Mouse (Mus musculus) midbrain, embryonic 16.5 days (tissue): Measurements from ENCODE around the gene Vps35. TPM values are rescaled to one million over a fixed set of nuclear protein-coding genes. Genes with fewer than 3 reads are reported as not detected.

Experiments used
- ATAC-seq: fragments of 200-750 bp; cut with Nextera tagmentation; 2 replicates; pipeline ENCODE4 v1.8.0; 2017; ENCODE audit warnings: moderate TSS enrichment
- H3K27ac ChIP-seq: fragments of 300-500 bp; sonication (generic); 2 replicates; pipeline ENCODE4 v1.5.1; 2014; ENCODE audit warnings: mild to moderate bottlenecking, low read length, mixed read lengths
- H3K27me3 ChIP-seq: fragments of 300-500 bp; sonication (generic); 2 replicates; pipeline ENCODE4 v1.6.1; 2014; ENCODE audit warnings: low read depth, low read length, mixed read lengths; ENCODE audit not compliant: control insufficient read depth, insufficient read depth
- H3K36me3 ChIP-seq: fragments of 300-500 bp; sonication (generic); 2 replicates; pipeline ENCODE4 v1.6.1; 2014; ENCODE audit warnings: mild to moderate bottlenecking, low read length, moderate library complexity, mixed read lengths; ENCODE audit not compliant: control insufficient read depth, insufficient read depth
- H3K4me1 ChIP-seq: fragments of 300-500 bp; sonication (generic); 2 replicates; pipeline ENCODE4 v1.6.1; 2014; ENCODE audit warnings: mild to moderate bottlenecking, low read length, mixed read lengths; ENCODE audit not compliant: control insufficient read depth, insufficient read depth
- H3K4me2 ChIP-seq: fragments of 300-500 bp; sonication (generic); 2 replicates; pipeline ENCODE4 v1.6.1; 2014; ENCODE audit warnings: mild to moderate bottlenecking, low read length, mixed read lengths
- H3K4me3 ChIP-seq: fragments of 300-500 bp; sonication (generic); 2 replicates; pipeline ENCODE4 v1.5.1; 2014; ENCODE audit warnings: low read depth, mild to moderate bottlenecking, low read length, moderate library complexity, mixed read lengths
- H3K9ac ChIP-seq: fragments of 300-500 bp; sonication (generic); 2 replicates; pipeline ENCODE4 v1.6.1; 2014; ENCODE audit warnings: low read depth, low read length, mixed read lengths
- H3K9me3 ChIP-seq: fragments of 300-500 bp; sonication (generic); replicated peaks from 2 replicates; pipeline ENCODE4 v1.6.1; 2014; ENCODE audit warnings: mild to moderate bottlenecking, low read length, mixed read lengths; ENCODE audit not compliant: control insufficient read depth, poor library complexity, severe bottlenecking
- WGBS: fragments of 180-500 bp; shearing (Covaris S2); extraction: QIAGEN DNeasy Blood & Tissue Kit; methylation state at CpG from one replicate; pipeline ENCODE4 v1.1.7; 2014; 5-methylcytosine and 5-hydroxymethylcytosine counted together
- polyA plus RNA-seq: library from polyadenylated mRNA; unstranded; fragments of >200 nt; fragmentation: Nextera tagmentation; extraction: Ambion mirVana; gene quantifications from 2 replicates; pipeline ENCODE4 v1.2.1, GENCODE M21; 2015

Gene Vps35
- polyA plus RNA-seq = 189 and 193 TPM in 2 replicates

GRCm38 (mm10) chr8:85299434-85300077 is at the start of gene Vps35, which contains the start of gene Orc6:
TSS of gene Vps35 (minus strand) at chr8:85299802.
TSS of gene Orc6 (plus strand) at chr8:85299632.
- under 1% methylated on average over 62 of the region's 63 CpGs for WGBS

GRCm38 (mm10) chr8:85339871-85340573 is 40.4 kb upstream of the Vps35 start:
- Histone ChIP-seq H3K9me3 (no peaks in the 10 kb centered on the region), H3K4me2 (no peak overlapping the region), H3K4me3 (no peak overlapping the region), H3K27me3 (no peaks in the 10 kb centered on the region), H3K4me1 (no peaks in the 10 kb centered on the region), H3K27ac (no peak overlapping the region), H3K9ac (no peak overlapping the region), H3K36me3 (no peaks in the 10 kb centered on the region)
- ATAC-seq = no peak
- 61% methylated on average over 5 of the region's 5 CpGs for WGBS

More at GRCm38 (mm10) chr8:85299434-85300077, at the start of gene Vps35, which contains the start of gene Orc6:
- peak within 1 kb of the TSS; percentile 75 for H3K4me2 ChIP-seq
- no peaks in the 10 kb centered on the region for H3K27me3 ChIP-seq
- H3K9ac ChIP-seq = peak within 1 kb of the TSS; percentile 90
- H3K36me3 ChIP-seq = peaks cover 6% of the 10 kb centered on the region; the same call in 1 of the 2 replicates
- no peaks in the 10 kb centered on the region for H3K9me3 ChIP-seq
- peak within 1 kb of the TSS; percentile 95 for H3K4me3 ChIP-seq
- H3K4me1 ChIP-seq = peaks cover 28% of the 10 kb centered on the region
- peak; percentile 99 for ATAC-seq
- peak within 1 kb of the TSS; percentile 99 for H3K27ac ChIP-seq

DNA sequence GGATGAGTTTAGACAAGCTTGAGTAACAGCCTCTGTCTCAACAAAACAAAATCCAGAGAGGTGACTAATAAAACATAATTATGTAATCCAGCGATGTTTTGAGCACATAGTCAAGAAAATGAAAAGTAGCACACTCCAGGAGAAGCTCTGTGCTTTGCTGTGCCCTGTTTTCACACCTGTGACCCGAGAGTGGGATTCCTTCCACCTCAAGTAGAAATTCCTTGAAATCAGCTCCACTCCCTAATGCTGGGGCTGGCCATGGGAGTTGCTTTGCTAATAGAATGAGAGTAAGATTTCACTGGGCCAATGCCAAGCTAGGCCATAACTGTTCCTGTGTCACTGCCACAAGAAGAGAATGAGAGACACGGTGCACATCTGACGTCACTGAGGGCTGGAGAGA is 38.1 kb upstream of the Vps35 start:
- Histone ChIP-seq H3K9ac (no peak overlapping the region), H3K36me3 (no peaks in the 10 kb centered on the region)

DNA sequence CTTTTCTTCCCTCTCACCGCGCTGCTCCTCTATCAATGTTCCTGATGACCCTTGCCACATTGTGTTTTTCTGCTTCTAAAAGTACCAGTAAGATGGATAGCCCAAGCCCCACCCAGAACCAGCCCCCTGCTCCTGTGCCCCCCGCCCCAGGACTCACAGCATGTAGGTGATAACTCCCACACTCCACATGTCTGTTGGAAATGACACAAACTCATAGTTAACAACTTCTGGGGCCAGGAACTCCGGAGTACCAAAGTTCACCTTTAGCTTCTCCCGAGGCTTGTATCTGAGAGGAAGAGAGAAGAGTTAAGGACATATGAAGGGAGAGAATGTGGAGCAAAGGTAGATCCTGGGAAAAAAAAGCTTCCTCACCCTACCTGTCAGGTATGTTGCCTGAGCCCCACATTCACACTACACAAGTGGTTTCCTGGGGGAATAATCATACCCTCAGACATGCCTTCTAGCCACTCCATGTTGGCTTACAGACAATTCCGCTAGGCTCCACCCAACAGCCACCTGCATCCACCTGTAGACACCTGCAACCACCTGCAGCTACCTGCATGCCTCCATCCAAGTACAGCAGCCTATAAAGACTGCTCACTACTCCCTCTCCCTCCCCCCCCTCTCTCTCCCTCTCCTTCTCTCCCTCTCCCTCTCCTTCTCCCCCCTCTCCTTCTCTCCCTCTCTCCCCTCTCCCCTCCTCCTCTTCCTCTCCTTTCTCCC is 36.8 kb upstream of the Vps35 start:
- whole genome bisulfite sequencing = 86% methylated on average over 6 of the region's 6 CpGs
- Histone ChIP-seq H3K4me1 (no peaks in the 10 kb centered on the region), H3K4me2 (no peak overlapping the region), H3K9ac (no peak overlapping the region), H3K9me3 (no peaks in the 10 kb centered on the region), H3K4me3 (no peak overlapping the region), H3K27me3 (no peaks in the 10 kb centered on the region), H3K36me3 (no peaks in the 10 kb centered on the region), H3K27ac (no peak overlapping the region)
- no peak for ATAC-seq

More for the DNA sequence above, 38.1 kb upstream of the Vps35 start:
- H3K27me3 ChIP-seq = no peaks in the 10 kb centered on the region
- H3K27ac ChIP-seq = no peak overlapping the region
- no peaks in the 10 kb centered on the region for H3K4me1 ChIP-seq
- WGBS = 89% methylated on average over 4 of the region's 4 CpGs
- ATAC-seq = no peak
- H3K9me3 ChIP-seq = no peaks in the 10 kb centered on the region
- H3K4me2 ChIP-seq = no peak overlapping the region
- no peak overlapping the region for H3K4me3 ChIP-seq

DNA sequence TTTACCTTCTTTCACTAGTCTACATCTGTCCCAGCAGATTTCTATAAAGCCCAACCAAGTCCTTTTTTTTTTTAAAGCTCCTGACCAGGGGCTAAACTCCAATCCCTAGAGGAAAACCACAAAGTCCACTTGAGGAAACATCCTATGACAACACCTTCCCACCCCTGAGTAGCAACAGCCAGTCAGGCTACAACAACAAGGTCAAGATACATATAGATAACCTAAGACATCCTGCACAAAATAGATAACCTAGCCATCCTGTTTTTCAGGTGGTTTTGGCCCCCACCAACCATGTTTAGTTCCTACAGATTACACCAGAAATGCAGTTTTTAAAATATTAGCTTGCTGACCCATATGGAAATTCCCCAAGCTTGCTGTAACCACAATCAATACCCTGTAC is 35.5 kb upstream of the Vps35 start:
- no peaks in the 10 kb centered on the region for H3K9me3 ChIP-seq
- no peak overlapping the region for H3K4me3 ChIP-seq
- no peak for ATAC-seq
- no peak overlapping the region for H3K27ac ChIP-seq
- H3K27me3 ChIP-seq = no peaks in the 10 kb centered on the region
- H3K36me3 ChIP-seq = no peaks in the 10 kb centered on the region
- H3K4me2 ChIP-seq = no peak overlapping the region
- H3K4me1 ChIP-seq = no peaks in the 10 kb centered on the region
- H3K9ac ChIP-seq = no peak overlapping the region

- Histone ChIP-seq H3K4me3 (no peak overlapping the region), H3K9ac (no peak overlapping the region), H3K36me3 (no peaks in the 10 kb centered on the region), H3K4me1 (no peaks in the 10 kb centered on the region), H3K4me2 (no peak overlapping the region), H3K9me3 (no peaks in the 10 kb centered on the region), H3K27ac (no peak overlapping the region), H3K27me3 (no peaks in the 10 kb centered on the region)
- no peak for ATAC-seq
- 50% methylated on average over 1 of the region's 1 CpGs for WGBS
Observed at GRCm38 (mm10) chr8:85329506-85329905, 29.9 kb upstream of the Vps35 start.

- no peak overlapping the region for H3K4me2 ChIP-seq
- no peaks in the 10 kb centered on the region for H3K9me3 ChIP-seq
- H3K9ac ChIP-seq = no peak overlapping the region
- H3K27me3 ChIP-seq = no peaks in the 10 kb centered on the region
- no peak overlapping the region for H3K4me3 ChIP-seq
- H3K36me3 ChIP-seq = no peaks in the 10 kb centered on the region
- H3K4me1 ChIP-seq = no peaks in the 10 kb centered on the region
- no peak for ATAC-seq
- WGBS = 81% methylated on average over 9 of the region's 9 CpGs
- H3K27ac ChIP-seq = no peak overlapping the region
Observed at GRCm38 (mm10) chr8:85327036-85327435, 27.4 kb upstream of the Vps35 start.

- 82% methylated on average over 3 of the region's 3 CpGs for WGBS
Observed at GRCm38 (mm10) chr8:85323084-85323483, 23.5 kb upstream of the Vps35 start.

DNA sequence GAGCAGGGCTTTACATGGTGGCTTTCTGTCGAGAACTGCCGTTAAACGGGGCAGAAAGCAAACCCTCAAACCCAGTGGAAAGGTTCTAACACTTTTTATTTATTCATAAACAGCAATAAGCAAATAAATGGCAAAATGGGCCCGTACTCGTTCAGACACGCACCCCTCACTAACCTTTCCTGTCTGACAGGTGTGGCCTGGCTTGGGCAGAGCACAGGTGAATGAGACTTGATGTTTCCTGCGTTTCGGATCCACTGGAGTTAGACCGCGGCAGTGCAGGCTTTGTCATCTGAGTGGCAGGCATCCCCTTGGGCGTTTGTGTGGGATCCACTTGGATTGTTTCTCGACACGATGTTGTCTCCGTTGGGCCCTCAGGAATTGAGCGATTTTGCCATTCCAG is 22.4 kb upstream of the Vps35 start:
- H3K4me1 ChIP-seq = no peaks in the 10 kb centered on the region
- H3K27ac ChIP-seq = no peak overlapping the region
- no peak overlapping the region for H3K4me2 ChIP-seq
- H3K9ac ChIP-seq = no peak overlapping the region
- peaks cover 5% of the 10 kb centered on the region; the same call in 1 of the 2 replicates for H3K9me3 ChIP-seq
- no peak for ATAC-seq
- WGBS = 92% methylated on average over 15 of the region's 15 CpGs
- H3K36me3 ChIP-seq = no peaks in the 10 kb centered on the region
- no peaks in the 10 kb centered on the region for H3K27me3 ChIP-seq
- no peak overlapping the region for H3K4me3 ChIP-seq

More at GRCm38 (mm10) chr8:85323084-85323483, 23.5 kb upstream of the Vps35 start:
- H3K27me3 ChIP-seq = no peaks in the 10 kb centered on the region
- ATAC-seq = no peak
- H3K4me1 ChIP-seq = no peaks in the 10 kb centered on the region
- no peaks in the 10 kb centered on the region for H3K36me3 ChIP-seq
- no peak overlapping the region for H3K27ac ChIP-seq
- no peak overlapping the region for H3K4me2 ChIP-seq
- no peak overlapping the region for H3K9ac ChIP-seq
- H3K9me3 ChIP-seq = peaks cover 4% of the 10 kb centered on the region; the same call in 1 of the 2 replicates
- no peak overlapping the region for H3K4me3 ChIP-seq
